Mouse (Mus musculus) forebrain, embryonic 15.5 days (tissue): Measurements from ENCODE around the gene Tango6. TPM values are rescaled to one million over a fixed set of nuclear protein-coding genes. Genes with fewer than 3 reads are reported as not detected.
A peak's percentile ranks its signal among the peaks of the same experiment; 100 is the strongest.

Experiments
- ATAC-seq: fragments of 200-750 bp; cut with Nextera tagmentation; replicated peaks from 2 replicates; pipeline ENCODE4 v1.8.0; 2017; ENCODE audit warnings: mild to moderate bottlenecking, moderate TSS enrichment, moderate library complexity
- H3K27ac ChIP-seq: fragments of 300-500 bp; sonication (generic); replicated peaks from 2 replicates; pipeline ENCODE4 v1.5.1; 2015; ENCODE audit warnings: mild to moderate bottlenecking, inconsistent platforms
- H3K27me3 ChIP-seq: fragments of 300-500 bp; sonication (generic); 2 replicates; pipeline ENCODE4 v1.6.1; 2015; ENCODE audit warnings: inconsistent platforms
- H3K36me3 ChIP-seq: fragments of 300-500 bp; sonication (generic); 2 replicates; pipeline ENCODE4 v1.6.1; 2015; ENCODE audit warnings: mild to moderate bottlenecking, inconsistent platforms
- H3K4me1 ChIP-seq: fragments of 300-500 bp; sonication (generic); 2 replicates; pipeline ENCODE4 v1.6.1; 2015; ENCODE audit warnings: inconsistent platforms
- H3K4me2 ChIP-seq: fragments of 300-500 bp; sonication (generic); replicated peaks from 2 replicates; pipeline ENCODE4 v1.6.1; 2015; ENCODE audit warnings: mild to moderate bottlenecking, inconsistent platforms
- H3K4me3 ChIP-seq: fragments of 300-500 bp; sonication (generic); 2 replicates; pipeline ENCODE4 v1.5.1; 2015; ENCODE audit warnings: mild to moderate bottlenecking, inconsistent platforms
- H3K9ac ChIP-seq: fragments of 300-500 bp; sonication (generic); replicated peaks from 2 replicates; pipeline ENCODE4 v1.6.1; 2015; ENCODE audit warnings: mild to moderate bottlenecking, inconsistent platforms
- H3K9me3 ChIP-seq: fragments of 300-500 bp; sonication (generic); 2 replicates; pipeline ENCODE4 v1.6.1; 2016; ENCODE audit warnings: inconsistent platforms
- WGBS: fragments of 180-500 bp; shearing (Covaris S2); methylation state at CpG from one replicate; pipeline ENCODE4 v1.1.7; 2015; ENCODE audit warnings: mixed read lengths; 5-methylcytosine and 5-hydroxymethylcytosine counted together
- polyA plus RNA-seq: library from polyadenylated mRNA; unstranded; fragments of >200 nt; fragmentation: Nextera tagmentation; extraction: Ambion mirVana; gene quantifications from 2 replicates; pipeline ENCODE4 v1.2.1, GENCODE M21; 2015

Gene Tango6
- polyA plus RNA-seq, 1 experiment from 2014 or later, result 4.9 TPM

- Histone ChIP-seq H3K9ac (no peak overlapping the region), H3K27ac (no peak overlapping the region), H3K36me3 (no peaks in the 10 kb centered on the region), H3K4me3 (no peak overlapping the region), H3K9me3 (no peaks in the 10 kb centered on the region), H3K4me2 (no peak overlapping the region), H3K27me3 (no peaks in the 10 kb centered on the region), H3K4me1 (no peaks in the 10 kb centered on the region)
- 73% methylated on average over 5 of the region's 5 CpGs for WGBS
- ATAC-seq, result no peak
Observed at GRCm38 (mm10) chr8:106829526-106830045, 146.7 kb downstream of the Tango6 start.

- Histone ChIP-seq H3K4me1 (peaks cover 9% of the 10 kb centered on the region), H3K27me3 (no peaks in the 10 kb centered on the region), H3K9ac (no peak overlapping the region), H3K4me2 (no peak overlapping the region), H3K27ac (no peak overlapping the region), H3K9me3 (no peaks in the 10 kb centered on the region), H3K36me3 (no peaks in the 10 kb centered on the region), H3K4me3 (no peak overlapping the region)
- no peak for ATAC-seq
- WGBS, result 80% methylated on average over 1 of the region's 1 CpGs
Observed at GRCm38 (mm10) chr8:106834899-106835298, 152.0 kb downstream of the Tango6 start.

- no peak overlapping the region for H3K27ac ChIP-seq
- peaks cover 13% of the 10 kb centered on the region for H3K4me1 ChIP-seq
- no peaks in the 10 kb centered on the region for H3K36me3 ChIP-seq
- H3K9ac ChIP-seq, result no peak overlapping the region
- no peak overlapping the region for H3K4me2 ChIP-seq
- no peak for ATAC-seq
- H3K4me3 ChIP-seq, result no peak overlapping the region
- H3K27me3 ChIP-seq, result no peaks in the 10 kb centered on the region
- no peaks in the 10 kb centered on the region for H3K9me3 ChIP-seq
- 90% methylated on average over 6 of the region's 6 CpGs for WGBS
Observed at GRCm38 (mm10) chr8:106836525-106836924, 153.7 kb downstream of the Tango6 start.

- Histone ChIP-seq H3K27me3 (no peaks in the 10 kb centered on the region), H3K27ac (peak overlapping the region; percentile 77), H3K36me3 (no peaks in the 10 kb centered on the region), H3K9ac (0 out of 2 replicates have a peak overlapping the region, but pooled peaks have one; percentile 11), H3K4me2 (no peak overlapping the region), H3K4me3 (no peak overlapping the region), H3K9me3 (no peaks in the 10 kb centered on the region), H3K4me1 (peaks cover 13% of the 10 kb centered on the region)
- no peak for ATAC-seq
- 83% methylated on average over 6 of the region's 6 CpGs for WGBS
Observed at GRCm38 (mm10) chr8:106838803-106839202, 155.9 kb downstream of the Tango6 start.

GRCm38 (mm10) chr8:106839209-106840001 lies 156.5 kb downstream of the Tango6 start:
- Histone ChIP-seq H3K4me2 (no peak overlapping the region), H3K4me1 (peaks cover 13% of the 10 kb centered on the region), H3K36me3 (no peaks in the 10 kb centered on the region), H3K27ac (peak overlapping the region; percentile 77), H3K27me3 (no peaks in the 10 kb centered on the region), H3K9ac (peak overlapping the region; percentile 11; the same call in 1 of the 2 replicates), H3K9me3 (no peaks in the 10 kb centered on the region), H3K4me3 (no peak overlapping the region)
- ATAC-seq, result no peak
- WGBS, result 28% methylated on average over 11 of the region's 11 CpGs

GRCm38 (mm10) chr8:106850034-106850433 lies 167.2 kb downstream of the Tango6 start:
- no peak overlapping the region for H3K4me2 ChIP-seq
- ATAC-seq, result no peak
- no peak overlapping the region for H3K27ac ChIP-seq
- no peaks in the 10 kb centered on the region for H3K36me3 ChIP-seq
- no peaks in the 10 kb centered on the region for H3K9me3 ChIP-seq
- no peaks in the 10 kb centered on the region for H3K27me3 ChIP-seq
- no peak overlapping the region for H3K9ac ChIP-seq
- 94% methylated on average over 10 of the region's 10 CpGs for WGBS
- H3K4me1 ChIP-seq, result 0 out of 2 replicates have a peak, but pooled peaks cover 2% of the 10 kb centered on the region
- H3K4me3 ChIP-seq, result no peak overlapping the region

GRCm38 (mm10) chr8:106854534-106855241 lies 171.8 kb downstream of the Tango6 start:
- Histone ChIP-seq H3K4me2 (no peak overlapping the region), H3K27ac (no peak overlapping the region), H3K9ac (no peak overlapping the region), H3K36me3 (no peaks in the 10 kb centered on the region), H3K9me3 (no peaks in the 10 kb centered on the region), H3K27me3 (no peaks in the 10 kb centered on the region), H3K4me1 (0 out of 2 replicates have a peak, but pooled peaks cover 2% of the 10 kb centered on the region), H3K4me3 (no peak overlapping the region)
- no peak for ATAC-seq
- WGBS, result 46% methylated on average over 8 of the region's 8 CpGs

- Histone ChIP-seq H3K9me3 (no peaks in the 10 kb centered on the region), H3K9ac (no peak overlapping the region), H3K4me1 (0 out of 2 replicates have a peak, but pooled peaks cover 2% of the 10 kb centered on the region), H3K36me3 (no peaks in the 10 kb centered on the region), H3K4me3 (no peak overlapping the region), H3K27ac (no peak overlapping the region), H3K27me3 (no peaks in the 10 kb centered on the region), H3K4me2 (no peak overlapping the region)
- ATAC-seq, result no peak
- WGBS, result 90% methylated on average over 3 of the region's 3 CpGs
Observed at GRCm38 (mm10) chr8:106855242-106855562, 172.3 kb downstream of the Tango6 start.

GRCm38 (mm10) chr8:106862845-106863244 lies 180.0 kb downstream of the Tango6 start:
- Histone ChIP-seq H3K27ac (no peak overlapping the region), H3K9me3 (no peaks in the 10 kb centered on the region), H3K4me2 (no peak overlapping the region), H3K36me3 (no peaks in the 10 kb centered on the region), H3K4me1 (peaks cover 7% of the 10 kb centered on the region), H3K4me3 (no peak overlapping the region), H3K27me3 (no peaks in the 10 kb centered on the region), H3K9ac (no peak overlapping the region)
- ATAC-seq, result no peak
- 89% methylated on average over 10 of the region's 10 CpGs for WGBS

- no peak overlapping the region for H3K4me3 ChIP-seq
- peak; percentile 61; the same call in 1 of the 2 replicates for ATAC-seq
Observed at GRCm38 (mm10) chr8:106865354-106865753, 182.5 kb downstream of the Tango6 start.

GRCm38 (mm10) chr8:106870051-106870450 lies 187.2 kb downstream of the Tango6 start, which contains the start of gene Has3:
TSS of gene Has3 (plus strand) at chr8:106870242.
- Histone ChIP-seq H3K4me3 (peak within 1 kb of the TSS; percentile 72), H3K4me1 (peaks cover 34% of the 10 kb centered on the region), H3K36me3 (no peaks in the 10 kb centered on the region), H3K9ac (peak within 1 kb of the TSS; percentile 70), H3K27me3 (peaks cover 18% of the 10 kb centered on the region; the same call in 1 of the 2 replicates), H3K9me3 (no peaks in the 10 kb centered on the region), H3K27ac (peak within 1 kb of the TSS; percentile 65), H3K4me2 (peak within 1 kb of the TSS; percentile 98)
- ATAC-seq, result no peak
- WGBS, result 1% methylated on average over 18 of the region's 18 CpGs

More at GRCm38 (mm10) chr8:106865354-106865753, 182.5 kb downstream of the Tango6 start:
- H3K36me3 ChIP-seq, result no peaks in the 10 kb centered on the region
- peaks cover 11% of the 10 kb centered on the region; the same call in 1 of the 2 replicates for H3K27me3 ChIP-seq
- no peak overlapping the region for H3K27ac ChIP-seq
- H3K9ac ChIP-seq, result no peak overlapping the region
- 52% methylated on average over 9 of the region's 9 CpGs for WGBS
- H3K9me3 ChIP-seq, result no peaks in the 10 kb centered on the region
- no peak overlapping the region for H3K4me2 ChIP-seq
- H3K4me1 ChIP-seq, result peaks cover 10% of the 10 kb centered on the region
